Mouse (Mus musculus): ENCODE measurements at regions not wholly inside any gene's neighbourhood (a gene's known extent, or its start where the extent isn't known, plus 50 kb on each side); places are given as distances from the start of the nearest gene placed in this dataset.
A peak's percentile ranks its signal among the peaks of the same experiment; 100 is the strongest.

GRCm38 (mm10) chr1:107914671-107915590, 325.1 kb downstream of the Serpinb8 start:
- peak; percentile 69 for DNase-seq

GRCm38 (mm10) chr1:107917037-107917436, 327.2 kb downstream of the Serpinb8 start:
- DNase-seq = peak; percentile 26

- DNase-seq = peak; percentile 16
These were observed 351.9 kb downstream of the Serpinb8 start for GRCm38 (mm10) chr1:107941601-107942270.

- no peak for DNase-seq
These were observed 356.6 kb downstream of the Serpinb8 start for GRCm38 (mm10) chr1:107946204-107946939.

- DNase-seq = no peak
These were observed 360.6 kb downstream of the Serpinb8 start for GRCm38 (mm10) chr1:107950396-107950795.

GRCm38 (mm10) chr1:107961009-107961408, 371.2 kb downstream of the Serpinb8 start:
- DNase-seq = no peak

GRCm38 (mm10) chr1:107975626-107976335, 386.0 kb downstream of the Serpinb8 start:
- no peak for DNase-seq

- no peak for DNase-seq
These were observed 387.9 kb downstream of the Serpinb8 start for GRCm38 (mm10) chr1:107977686-107978085.

GRCm38 (mm10) chr1:107978411-107978810, 388.6 kb downstream of the Serpinb8 start:
- no peak for DNase-seq

- DNase-seq = no peak
These were observed 395.8 kb downstream of the Serpinb8 start for GRCm38 (mm10) chr1:107985646-107986045.

- no peak for DNase-seq
These were observed 398.3 kb downstream of the Serpinb8 start for GRCm38 (mm10) chr1:107988076-107988475.

- no peak for DNase-seq
These were observed 403.2 kb downstream of the Serpinb8 start for GRCm38 (mm10) chr1:107993013-107993412.

GRCm38 (mm10) chr1:108023721-108024353, 434.0 kb downstream of the Serpinb8 start:
- no peak for DNase-seq

- DNase-seq = no peak
These were observed 434.9 kb downstream of the Serpinb8 start for GRCm38 (mm10) chr1:108024705-108025104.

GRCm38 (mm10) chr1:108026461-108026860, 436.7 kb downstream of the Serpinb8 start:
- no peak for DNase-seq

GRCm38 (mm10) chr1:108046194-108046593, 456.4 kb downstream of the Serpinb8 start:
- DNase-seq = no peak

GRCm38 (mm10) chr1:108046857-108047714, 457.3 kb downstream of the Serpinb8 start:
- DNase-seq = no peak

GRCm38 (mm10) chr1:108094622-108095021, 504.8 kb downstream of the Serpinb8 start:
- DNase-seq = no peak

GRCm38 (mm10) chr1:108102607-108103006, 512.8 kb downstream of the Serpinb8 start:
- no peak for DNase-seq

- no peak for DNase-seq
These were observed 521.2 kb downstream of the Serpinb8 start for GRCm38 (mm10) chr1:108110984-108111383.

- no peak for DNase-seq
These were observed 537.6 kb downstream of the Serpinb8 start for GRCm38 (mm10) chr1:108127393-108127792.

Measured in kidney, adult 9 months (tissue).